Comparison of ENCODE assay signal across 17 mouse cellular contexts in the genomic region with DNA sequence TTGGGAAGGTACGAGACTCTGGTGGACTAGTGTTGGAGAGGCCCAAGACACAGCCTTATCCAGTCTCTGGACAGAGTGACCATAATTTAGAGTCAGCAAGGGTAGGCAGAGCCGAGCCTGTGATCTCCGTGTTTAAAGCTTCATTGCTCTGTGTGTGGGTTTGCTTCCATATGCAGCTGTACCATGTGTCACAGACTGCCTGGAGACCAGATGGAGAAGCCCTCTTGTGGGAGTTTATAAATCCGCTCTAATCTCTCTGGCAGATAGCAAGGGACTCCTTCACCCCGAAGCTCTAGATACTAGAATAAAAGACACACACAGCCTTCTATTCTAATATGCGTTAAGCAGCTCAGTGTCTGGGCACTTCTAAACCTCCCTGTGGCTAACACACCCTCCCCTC. TPM values are rescaled to one million over a fixed set of nuclear protein-coding genes. Genes with fewer than 3 reads are reported as not detected.
DNase-seq lines count a peak whose midpoint lies in the region; ATAC-seq and TF ChIP-seq lines count a peak whose summit lies in the region.
"Had no signal": no experiment of that assay in that cellular context is flagged by ENCODE, and none has a peak within 500 bp of the region (broad histone marks: within the 10 kb centered on the region; RNA-seq: fewer than 3 reads in every experiment).

No protein-coding gene starts in this region.

- no peak overlapping the region for H3ac ChIP-seq in myocyte (ENCODE audit: control insufficient read depth, insufficient read length)

- no peaks in the 10 kb centered on the region for H3K79me2 ChIP-seq in myocyte (ENCODE audit: control insufficient read depth, insufficient read depth)

- no peak for DNase-seq in frontal cortex, postnatal 10 days (ENCODE audit: low spot score in 2 of 2)
- peak; percentile 76 for DNase-seq in retina, postnatal 1 day
- DNase-seq in retina, embryonic 14.5 days (ENCODE audit: low spot score), result no peak
- no peak for DNase-seq in limb, embryonic 10.5 days (ENCODE audit: low spot score)
- no peak for DNase-seq in kidney, postnatal 10 days
- DNase-seq: B cell, adult 2 months; cerebellum, adult 11 months; heart, adult 2 months; kidney, postnatal 36 days; liver, embryonic 13.5 days; lung, postnatal 4 days; thymus, postnatal 25 days had no signal

- H3K4me2 ChIP-seq in myocyte (ENCODE audit: low read depth), result no peak overlapping the region
- no peak overlapping the region for H3K4me2 ChIP-seq in kidney, embryonic 16.5 days (replicated peaks; ENCODE audit: low read depth, low read length)
- H3K4me2 ChIP-seq: liver, embryonic 13.5 days had no signal

- H3K9me3 ChIP-seq in limb, embryonic 10.5 days (replicated peaks), result no peaks in the 10 kb centered on the region
- H3K9me3 ChIP-seq in kidney, embryonic 16.5 days (ENCODE audit: low read length), result no peaks in the 10 kb centered on the region
- H3K9me3 ChIP-seq: liver, embryonic 13.5 days had no signal

- peak; percentile 94 for ATAC-seq in frontal cortex, adult (ENCODE audit: low TSS enrichment)
- ATAC-seq in kidney, embryonic 16.5 days (ENCODE audit: low FRiP score, low TSS enrichment), result no peak
- ATAC-seq: inflammation-experienced regulatory T-cells, adult 6 months had no signal

- no peak for TF ChIP-seq POLR2A in myocyte (IDR thresholded peaks at IDR 0.05; ENCODE audit: insufficient read length, low read depth)

- H3K4me3 ChIP-seq in limb, embryonic 10.5 days, result no peak overlapping the region
- no peak overlapping the region for H3K4me3 ChIP-seq in myocyte
- H3K4me3 ChIP-seq in kidney, embryonic 16.5 days (ENCODE audit: low read length), result no peak overlapping the region
- H3K4me3 ChIP-seq: heart, adult 2 months; liver, embryonic 13.5 days had no signal

- H3K9ac ChIP-seq in kidney, embryonic 16.5 days (replicated peaks; ENCODE audit: low read length), result no peak overlapping the region
- H3K9ac ChIP-seq: liver, embryonic 13.5 days had no signal

- no peaks in the 10 kb centered on the region for H3K27me3 ChIP-seq in limb, embryonic 10.5 days (ENCODE audit: low read depth, poor library complexity, severe bottlenecking)
- no peaks in the 10 kb centered on the region for H3K27me3 ChIP-seq in myocyte (ENCODE audit: control insufficient read depth, insufficient read depth, insufficient read length)
- H3K27me3 ChIP-seq in kidney, embryonic 16.5 days (ENCODE audit: insufficient read depth, low read length), result no peaks in the 10 kb centered on the region
- H3K27me3 ChIP-seq: liver, embryonic 13.5 days had no signal

- H3K36me3 ChIP-seq in limb, embryonic 10.5 days, result peaks cover 76% of the 10 kb centered on the region
- H3K36me3 ChIP-seq in myocyte (ENCODE audit: control insufficient read depth, insufficient read depth), result peaks cover 33% of the 10 kb centered on the region
- H3K36me3 ChIP-seq in kidney, embryonic 16.5 days (ENCODE audit: insufficient read depth, low read length), result peaks cover 31% of the 10 kb centered on the region

- WGBS in limb, embryonic 10.5 days, result 82% methylated on average over 6 of the region's 6 CpGs
- 77% methylated on average over 6 of the region's 6 CpGs for WGBS in kidney, embryonic 16.5 days

- H3K27ac ChIP-seq in limb, embryonic 10.5 days, result 0 out of 2 replicates have a peak overlapping the region, but pooled peaks have one; percentile 0
- H3K27ac ChIP-seq in kidney, embryonic 16.5 days (ENCODE audit: low read length), result no peak overlapping the region
- H3K27ac ChIP-seq: heart, adult 2 months; liver, embryonic 13.5 days had no signal

- peaks cover 9% of the 10 kb centered on the region; the same call in 1 of the 2 replicates for H3K4me1 ChIP-seq in limb, embryonic 10.5 days
- no peaks in the 10 kb centered on the region for H3K4me1 ChIP-seq in kidney, embryonic 16.5 days (ENCODE audit: insufficient read depth, low read length)

TF ChIP-seq in myocyte, 11 proteins besides CTCF, POLR2A, EP300 and RAD21:
- TF ChIP-seq MYOD1 (IDR thresholded peaks at IDR 0.05; ENCODE audit: control insufficient read depth in 1 of 3, insufficient read length in 2 of 3, low read depth in 2 of 3) (no peak), POLR2AphosphoS2 (IDR thresholded peaks at IDR 0.05; ENCODE audit: insufficient read length, low read depth) (peak; percentile 10), MYOG (IDR thresholded peaks at IDR 0.05; ENCODE audit: control insufficient read depth in 1 of 3, insufficient read depth in 1 of 3, insufficient read length in 2 of 3, low read depth in 2 of 3) (no peak)

RNA-seq across cellular contexts. Expression of a gene that starts 17.7 kb away (rescaled TPM):
- not detected in 2 replicates for polyA plus RNA-seq in limb, embryonic 10.5 days (2016; fragmentation: Nextera tagmentation; extraction: Ambion mirVana)
- 0.20 TPM for polyA plus RNA-seq in myocyte (2012; fragmentation: generic; extraction: Trizol)
- polyA plus RNA-seq in kidney, embryonic 16.5 days (2015; fragmentation: Nextera tagmentation; extraction: Ambion mirVana), result not detected in 2 replicates
- polyA plus RNA-seq: heart, adult 2 months; inflammation-experienced regulatory T-cells, adult 6 months; liver, embryonic 13.5 days; neural tube, embryonic 11.5 days had no signal

RNA-seq across cellular contexts. Expression of a gene that starts 24.4 kb away (rescaled TPM):
- polyA plus RNA-seq in limb, embryonic 10.5 days (2016; fragmentation: Nextera tagmentation; extraction: Ambion mirVana), result 70.6 and 95.2 TPM in 2 replicates
- polyA plus RNA-seq in myocyte (2012; fragmentation: generic; extraction: Trizol), result 167 TPM
- 19.5 and 21.0 TPM in 2 replicates for polyA plus RNA-seq in kidney, embryonic 16.5 days (2015; fragmentation: Nextera tagmentation; extraction: Ambion mirVana)

RNA-seq across cellular contexts. Expression of a gene that starts 49.3 kb away (rescaled TPM):
- 0.08 TPM in 1 of 2 replicates, not detected in the other for polyA plus RNA-seq in limb, embryonic 10.5 days (2016; fragmentation: Nextera tagmentation; extraction: Ambion mirVana)
- 1.4 TPM for polyA plus RNA-seq in myocyte (2012; fragmentation: generic; extraction: Trizol)
- 1.0 and 1.1 TPM in 2 replicates for polyA plus RNA-seq in kidney, embryonic 16.5 days (2015; fragmentation: Nextera tagmentation; extraction: Ambion mirVana)

RNA-seq across cellular contexts. Expression of a gene that starts 58.9 kb away (rescaled TPM):
- polyA plus RNA-seq in limb, embryonic 10.5 days (2016; fragmentation: Nextera tagmentation; extraction: Ambion mirVana), result 13.2 and 17.1 TPM in 2 replicates
- 34.7 TPM for polyA plus RNA-seq in myocyte (2012; fragmentation: generic; extraction: Trizol)
- polyA plus RNA-seq in kidney, embryonic 16.5 days (2015; fragmentation: Nextera tagmentation; extraction: Ambion mirVana), result 25.4 and 27.7 TPM in 2 replicates
